Mouse (Mus musculus): ENCODE results near the gene Iqch.

DNA sequence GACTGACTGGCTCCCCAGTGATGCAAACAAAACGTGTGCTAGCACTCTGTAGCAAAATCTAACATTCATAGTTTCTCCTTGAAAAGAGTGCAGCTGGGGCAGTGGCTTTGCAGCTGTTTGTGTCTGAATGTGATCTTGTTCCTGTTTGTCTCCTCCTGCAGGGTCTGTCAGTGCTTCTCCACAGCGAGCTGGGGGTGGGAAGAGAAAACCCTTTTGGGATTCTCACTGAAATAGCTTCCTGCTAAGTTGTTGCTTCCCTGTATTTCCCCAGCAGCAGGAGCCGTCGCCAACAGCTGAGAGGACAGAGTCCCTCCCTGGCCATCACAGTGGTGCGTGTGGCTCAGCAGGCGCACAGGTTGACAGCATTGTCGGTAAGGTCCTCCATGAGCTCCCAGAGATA lies 33.8 kb upstream of the Iqch start:
- TF ChIP-seq GATA1 (IDR thresholded peaks at IDR 0.05; ENCODE audit: low read length) = no peak
- no peak for TF ChIP-seq TAL1 (IDR thresholded peaks at IDR 0.05; ENCODE audit: low read length)

Measured in erythroblast, embryonic 14.5 days (primary cell).